Mouse (Mus musculus): ENCODE results near the gene Rwdd3. TPM values are rescaled to one million over a fixed set of nuclear protein-coding genes. Genes with fewer than 3 reads are reported as not detected.

Gene Rwdd3
- polyA plus RNA-seq (2015; fragmentation: Nextera tagmentation; extraction: Ambion mirVana) = 4.7 and 5.5 TPM in 2 replicates

GRCm38 (mm10) chr3:121171243-121171871, at the start of gene Rwdd3:
TSS of gene Rwdd3 (minus strand) at chr3:121171695.
- H3K9ac ChIP-seq (replicated peaks) = peak within 1 kb of the TSS; percentile 69
- H3K9me3 ChIP-seq = peaks cover under 1% of the 10 kb centered on the region; the same call in 1 of the 2 replicates
- H3K4me1 ChIP-seq (replicated peaks) = 0 out of 2 replicates have a peak, but pooled peaks cover 4% of the 10 kb centered on the region
- H3K27me3 ChIP-seq = no peaks in the 10 kb centered on the region
- peak within 1 kb of the TSS; percentile 56 for H3K4me3 ChIP-seq (replicated peaks)
- H3K4me2 ChIP-seq (replicated peaks) = peak within 1 kb of the TSS; percentile 70
- H3K27ac ChIP-seq = 0 out of 2 replicates have a peak within 1 kb of the TSS, but pooled peaks have one; percentile 16
- WGBS = under 1% methylated on average over 40 of the region's 40 CpGs
- no peaks in the 10 kb centered on the region for H3K36me3 ChIP-seq
- peak; percentile 95 for ATAC-seq

DNA sequence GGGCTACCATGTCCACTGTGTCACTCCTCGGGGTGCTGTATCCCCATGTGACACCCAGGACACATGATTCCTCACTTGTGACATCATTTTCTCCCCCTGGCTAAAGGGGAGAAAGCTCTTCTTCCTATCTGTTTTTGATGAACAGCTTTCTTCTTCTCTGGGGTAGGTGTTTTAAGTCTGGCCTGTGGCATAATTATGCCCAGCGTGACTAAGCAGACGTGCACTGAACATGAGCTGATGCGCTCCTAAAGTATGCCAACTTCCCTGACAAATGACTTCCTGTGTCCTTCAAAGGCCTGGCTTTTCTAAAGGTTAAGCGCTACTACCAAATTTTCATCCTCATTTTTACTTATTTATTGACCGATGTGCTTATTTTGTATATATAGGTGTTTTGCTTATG, 45.5 kb upstream of the Rwdd3 start:
- no peak for ATAC-seq
- no peak overlapping the region for H3K27ac ChIP-seq
- no peaks in the 10 kb centered on the region for H3K36me3 ChIP-seq
- WGBS = 93% methylated on average over 6 of the region's 6 CpGs
- no peak overlapping the region for H3K4me2 ChIP-seq (replicated peaks)
- H3K4me1 ChIP-seq (replicated peaks) = peaks cover 8% of the 10 kb centered on the region
- H3K27me3 ChIP-seq = no peaks in the 10 kb centered on the region
- no peak overlapping the region for H3K4me3 ChIP-seq (replicated peaks)
- no peak overlapping the region for H3K9ac ChIP-seq (replicated peaks)
- no peaks in the 10 kb centered on the region for H3K9me3 ChIP-seq

GRCm38 (mm10) chr3:121213501-121213900, 42.0 kb upstream of the Rwdd3 start:
- Histone ChIP-seq H3K27ac (no peak overlapping the region), H3K27me3 (no peaks in the 10 kb centered on the region), H3K4me3 (replicated peaks) (no peak overlapping the region), H3K36me3 (no peaks in the 10 kb centered on the region), H3K4me1 (replicated peaks) (peaks cover 8% of the 10 kb centered on the region), H3K4me2 (replicated peaks) (no peak overlapping the region), H3K9me3 (no peaks in the 10 kb centered on the region), H3K9ac (replicated peaks) (no peak overlapping the region)
- ATAC-seq = no peak
- 85% methylated on average over 3 of the region's 3 CpGs for WGBS

GRCm38 (mm10) chr3:121212156-121212555, 40.7 kb upstream of the Rwdd3 start:
- Histone ChIP-seq H3K9me3 (no peaks in the 10 kb centered on the region), H3K36me3 (no peaks in the 10 kb centered on the region), H3K9ac (replicated peaks) (no peak overlapping the region), H3K4me3 (replicated peaks) (no peak overlapping the region), H3K4me2 (replicated peaks) (no peak overlapping the region), H3K27ac (no peak overlapping the region), H3K4me1 (replicated peaks) (peaks cover 8% of the 10 kb centered on the region), H3K27me3 (no peaks in the 10 kb centered on the region)
- 51% methylated on average over 1 of the region's 1 CpGs for WGBS
- ATAC-seq = no peak

DNA sequence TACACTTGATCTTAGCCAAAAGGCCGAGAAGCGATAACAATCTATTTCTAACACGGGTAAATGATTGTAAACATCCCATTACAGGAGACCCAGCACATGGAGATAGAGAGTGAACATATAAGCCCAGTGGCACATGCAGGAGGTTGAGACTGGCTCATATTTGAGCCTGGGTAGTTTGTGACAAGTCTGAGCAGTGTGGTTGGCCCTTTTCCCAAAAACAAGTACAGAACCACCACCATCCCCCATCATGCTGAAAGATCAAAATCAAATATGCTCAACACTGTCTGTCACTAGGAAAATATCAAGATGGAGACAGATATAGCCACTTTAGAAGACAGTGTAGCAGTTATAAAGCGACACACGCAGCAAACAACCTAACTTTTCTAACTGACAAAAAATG, 37.5 kb upstream of the Rwdd3 start:
- H3K27ac ChIP-seq = no peak overlapping the region
- H3K4me3 ChIP-seq (replicated peaks) = no peak overlapping the region
- no peak overlapping the region for H3K9ac ChIP-seq (replicated peaks)
- no peak for ATAC-seq
- H3K9me3 ChIP-seq = no peaks in the 10 kb centered on the region
- H3K4me2 ChIP-seq (replicated peaks) = no peak overlapping the region
- WGBS = 92% methylated on average over 5 of the region's 5 CpGs
- no peaks in the 10 kb centered on the region for H3K27me3 ChIP-seq
- no peaks in the 10 kb centered on the region for H3K36me3 ChIP-seq
- no peaks in the 10 kb centered on the region for H3K4me1 ChIP-seq (replicated peaks)

- Histone ChIP-seq H3K9ac (replicated peaks) (no peak overlapping the region), H3K9me3 (no peaks in the 10 kb centered on the region), H3K4me3 (replicated peaks) (no peak overlapping the region), H3K4me1 (replicated peaks) (no peaks in the 10 kb centered on the region), H3K27me3 (no peaks in the 10 kb centered on the region), H3K36me3 (no peaks in the 10 kb centered on the region), H3K4me2 (replicated peaks) (no peak overlapping the region), H3K27ac (no peak overlapping the region)
- ATAC-seq = no peak
- 88% methylated on average over 19 of the region's 19 CpGs for WGBS
Observed at GRCm38 (mm10) chr3:121206202-121206882, 34.8 kb upstream of the Rwdd3 start.

- WGBS = 88% methylated on average over 2 of the region's 2 CpGs
- Histone ChIP-seq H3K27me3 (no peaks in the 10 kb centered on the region), H3K27ac (no peak overlapping the region), H3K9ac (replicated peaks) (no peak overlapping the region), H3K4me3 (replicated peaks) (no peak overlapping the region), H3K36me3 (no peaks in the 10 kb centered on the region), H3K9me3 (no peaks in the 10 kb centered on the region), H3K4me1 (replicated peaks) (no peaks in the 10 kb centered on the region), H3K4me2 (replicated peaks) (no peak overlapping the region)
- ATAC-seq = no peak
Observed at GRCm38 (mm10) chr3:121202638-121203037, 31.1 kb upstream of the Rwdd3 start.

- 65% methylated on average over 11 of the region's 11 CpGs for WGBS
- Histone ChIP-seq H3K9ac (replicated peaks) (no peak overlapping the region), H3K9me3 (no peaks in the 10 kb centered on the region), H3K27me3 (no peaks in the 10 kb centered on the region), H3K27ac (no peak overlapping the region), H3K4me2 (replicated peaks) (no peak overlapping the region), H3K4me1 (replicated peaks) (no peaks in the 10 kb centered on the region), H3K4me3 (replicated peaks) (no peak overlapping the region), H3K36me3 (no peaks in the 10 kb centered on the region)
- ATAC-seq = 0 out of 2 replicates have a peak, but pooled peaks have one; percentile 14
Observed at GRCm38 (mm10) chr3:121201012-121201747, 29.7 kb upstream of the Rwdd3 start.

GRCm38 (mm10) chr3:121189199-121189598, 17.7 kb upstream of the Rwdd3 start:
- H3K36me3 ChIP-seq = no peaks in the 10 kb centered on the region
- no peak overlapping the region for H3K27ac ChIP-seq
- WGBS = 88% methylated on average over 2 of the region's 2 CpGs
- no peaks in the 10 kb centered on the region for H3K9me3 ChIP-seq
- no peak overlapping the region for H3K9ac ChIP-seq (replicated peaks)
- H3K4me2 ChIP-seq (replicated peaks) = no peak overlapping the region
- H3K27me3 ChIP-seq = no peaks in the 10 kb centered on the region
- no peak overlapping the region for H3K4me3 ChIP-seq (replicated peaks)
- ATAC-seq = no peak
- no peaks in the 10 kb centered on the region for H3K4me1 ChIP-seq (replicated peaks)

DNA sequence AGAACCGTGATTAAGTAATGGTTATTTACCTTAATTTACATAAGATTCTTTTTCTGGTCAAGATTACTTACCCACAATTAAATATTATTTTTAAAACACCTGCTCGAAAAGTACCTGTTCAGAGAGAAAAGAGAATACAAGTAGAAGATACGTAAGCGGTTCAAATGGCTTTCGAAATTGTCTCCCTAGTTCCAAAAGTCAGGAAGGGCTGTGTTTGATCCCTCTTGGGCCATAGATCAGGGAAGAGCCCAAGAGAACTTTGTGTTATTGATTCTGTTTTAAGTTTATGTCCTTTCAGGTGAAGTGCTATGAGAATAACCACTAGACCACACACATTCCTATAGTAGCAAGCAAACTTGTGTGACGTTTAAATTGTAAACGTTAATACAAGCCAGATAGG, 16.0 kb upstream of the Rwdd3 start:
- ATAC-seq = no peak
- H3K4me3 ChIP-seq (replicated peaks) = no peak overlapping the region
- H3K36me3 ChIP-seq = no peaks in the 10 kb centered on the region
- no peak overlapping the region for H3K4me2 ChIP-seq (replicated peaks)
- no peaks in the 10 kb centered on the region for H3K9me3 ChIP-seq
- 90% methylated on average over 7 of the region's 7 CpGs for WGBS
- H3K27me3 ChIP-seq = no peaks in the 10 kb centered on the region
- H3K4me1 ChIP-seq (replicated peaks) = no peaks in the 10 kb centered on the region
- no peak overlapping the region for H3K27ac ChIP-seq
- H3K9ac ChIP-seq (replicated peaks) = no peak overlapping the region

DNA sequence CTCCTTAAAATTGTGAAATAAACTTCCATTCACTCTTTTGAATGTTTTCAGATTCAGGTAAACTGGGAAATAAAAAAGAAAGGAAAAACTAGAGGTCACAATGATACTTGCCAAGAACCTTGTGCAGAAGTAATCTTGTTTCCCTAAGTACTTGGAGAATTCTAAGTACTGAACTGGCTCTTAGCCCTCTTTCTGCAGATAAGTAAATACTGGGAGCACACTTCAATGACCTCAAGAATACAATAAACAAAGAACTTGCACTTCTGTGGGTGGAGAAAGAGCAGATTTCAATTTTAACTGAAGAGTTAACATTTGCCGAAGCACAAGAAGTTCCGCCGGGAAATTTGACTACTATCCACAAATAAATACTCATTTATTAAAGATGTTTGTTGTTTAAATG, 15.4 kb upstream of the Rwdd3 start:
- Histone ChIP-seq H3K9ac (replicated peaks) (no peak overlapping the region), H3K4me1 (replicated peaks) (no peaks in the 10 kb centered on the region), H3K27me3 (no peaks in the 10 kb centered on the region), H3K4me2 (replicated peaks) (no peak overlapping the region), H3K9me3 (no peaks in the 10 kb centered on the region), H3K4me3 (replicated peaks) (no peak overlapping the region), H3K27ac (no peak overlapping the region), H3K36me3 (no peaks in the 10 kb centered on the region)
- ATAC-seq = no peak
- 73% methylated on average over 3 of the region's 3 CpGs for WGBS

DNA sequence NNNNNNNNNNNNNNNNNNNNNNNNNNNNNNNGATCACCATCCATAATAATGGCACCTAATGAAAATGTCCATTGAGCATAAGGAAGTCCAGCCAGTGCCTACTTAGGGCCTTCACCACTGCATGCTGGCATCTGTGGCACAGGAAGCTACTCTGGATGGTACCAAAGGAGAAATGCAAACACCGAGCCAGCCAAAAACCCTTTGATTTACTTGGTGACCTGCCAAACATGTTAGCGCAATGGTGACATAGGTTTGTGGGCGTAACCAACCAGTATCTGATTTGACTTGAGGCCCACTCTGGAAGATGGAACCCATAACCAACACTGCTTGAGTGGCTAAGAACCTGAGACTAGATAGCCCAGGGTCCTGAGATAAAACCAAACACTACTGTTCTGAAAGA, 13.7 kb upstream of the Rwdd3 start:
- no peak for ATAC-seq
- H3K9ac ChIP-seq (replicated peaks) = no peak overlapping the region
- H3K4me2 ChIP-seq (replicated peaks) = no peak overlapping the region
- H3K9me3 ChIP-seq = no peaks in the 10 kb centered on the region
- 94% methylated on average over 3 of the region's 3 CpGs for WGBS
- H3K4me3 ChIP-seq (replicated peaks) = no peak overlapping the region
- H3K27ac ChIP-seq = no peak overlapping the region
- H3K27me3 ChIP-seq = no peaks in the 10 kb centered on the region
- no peaks in the 10 kb centered on the region for H3K4me1 ChIP-seq (replicated peaks)
- no peaks in the 10 kb centered on the region for H3K36me3 ChIP-seq
